Mouse (Mus musculus): ENCODE data around the gene Eps8.
"Not testable (repeated sequence)": the region's sequence is repeated elsewhere in the genome, so short reads cannot be mapped to it uniquely, and the experiment has no call there.

The Eps8 gene

GRCm38 (mm10) chr6:137482891-137483290, 171.8 kb downstream of the Eps8 start:
- no peak for DNase-seq (ENCODE audit: low spot score in 2 of 2)

DNA sequence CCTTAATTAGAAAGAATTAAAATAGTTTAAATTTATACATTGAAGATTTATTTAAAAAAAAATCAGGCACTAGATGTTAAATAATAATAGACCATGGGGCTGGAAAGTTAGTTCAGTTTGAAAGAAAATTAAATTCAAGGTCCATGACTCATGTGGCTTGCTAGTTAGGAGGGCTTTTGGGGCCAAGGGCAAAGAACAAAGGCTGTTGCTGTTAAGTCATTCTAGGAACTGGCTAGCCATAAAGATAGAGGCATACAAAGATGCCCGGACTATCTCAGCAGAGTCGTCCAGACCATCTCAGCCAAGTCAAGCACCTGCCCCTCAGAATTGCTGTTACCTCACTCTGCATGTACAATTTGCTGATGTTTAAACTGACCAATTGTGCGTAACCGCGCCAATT, 179.0 kb downstream of the Eps8 start:
- not testable (repeated sequence) for DNase-seq (ENCODE audit: low spot score in 2 of 2)

DNA sequence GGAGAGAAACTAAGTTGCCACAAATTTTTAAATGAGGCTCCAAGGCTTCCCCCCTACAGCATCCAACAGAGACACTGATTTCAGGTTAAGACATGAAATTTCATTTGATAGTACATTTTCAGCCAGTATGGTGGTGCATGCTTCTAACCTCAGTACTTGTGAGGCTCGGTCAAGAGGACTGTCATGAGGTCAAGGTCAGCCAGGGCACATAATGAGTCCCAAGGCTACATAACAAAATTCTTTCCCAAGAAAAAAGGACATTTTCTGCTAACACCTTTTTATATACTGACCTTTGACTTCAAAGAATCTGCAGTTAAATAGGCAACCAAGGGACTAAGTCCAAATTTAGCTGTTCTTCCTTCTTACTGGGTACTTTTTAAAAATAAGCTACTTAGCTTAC, 181.2 kb downstream of the Eps8 start:
- DNase-seq (ENCODE audit: low spot score in 2 of 2), result no peak

GRCm38 (mm10) chr6:137472129-137472528, 182.5 kb downstream of the Eps8 start:
- DNase-seq (ENCODE audit: low spot score in 2 of 2), result no peak

- peak; percentile 9 to 61 for DNase-seq (ENCODE audit: low spot score in 2 of 2)
Measured at GRCm38 (mm10) chr6:137470901-137471598, 183.6 kb downstream of the Eps8 start.

GRCm38 (mm10) chr6:137469541-137469940, 185.1 kb downstream of the Eps8 start:
- DNase-seq (ENCODE audit: low spot score in 2 of 2), result no peak

DNA sequence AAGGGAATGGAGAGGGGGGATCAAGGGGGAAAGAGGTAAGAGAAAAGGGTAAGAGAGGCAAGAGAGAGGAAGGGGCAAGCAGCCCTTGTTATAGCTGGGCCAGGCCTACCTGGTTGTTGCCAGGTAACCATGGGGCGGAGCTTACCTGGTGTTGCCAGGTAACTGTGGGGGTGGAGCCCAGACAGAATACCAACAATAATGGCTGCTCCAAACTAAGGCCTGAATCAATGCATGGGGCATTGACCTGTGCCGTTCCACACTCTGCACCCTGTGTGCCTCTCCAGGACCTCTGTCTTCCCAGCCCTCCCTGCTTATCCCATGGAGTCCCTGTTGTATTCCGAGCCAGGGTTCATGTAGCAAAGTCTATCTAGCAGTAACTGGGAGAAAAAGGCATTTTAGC, 187.0 kb downstream of the Eps8 start:
- DNase-seq (ENCODE audit: low spot score in 2 of 2), result no peak

- DNase-seq (ENCODE audit: low spot score in 2 of 2), result no peak
Measured at GRCm38 (mm10) chr6:137466256-137466655, 188.4 kb downstream of the Eps8 start.

DNA sequence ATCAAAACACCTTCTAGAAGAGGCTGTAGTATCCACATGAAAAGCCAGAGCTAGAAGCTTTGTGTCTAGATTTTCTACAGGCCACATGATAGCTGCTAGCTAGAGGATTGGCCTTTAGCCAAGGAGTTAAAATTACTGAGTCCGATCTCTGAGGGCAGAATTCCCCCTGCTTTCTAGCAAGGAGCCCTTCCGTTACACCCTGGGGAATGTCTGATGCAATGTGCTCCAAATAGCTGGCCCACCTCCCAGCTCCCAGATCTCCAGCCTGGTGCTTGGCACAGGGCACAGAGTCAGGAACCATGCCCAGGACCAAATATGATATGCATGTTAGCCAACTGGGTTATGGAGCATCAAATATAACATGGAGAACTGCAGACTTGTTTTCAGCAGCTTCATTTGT, 189.4 kb downstream of the Eps8 start:
- no peak for DNase-seq (ENCODE audit: low spot score in 2 of 2)

- DNase-seq (ENCODE audit: low spot score in 2 of 2), result no peak
Measured at GRCm38 (mm10) chr6:137463771-137464170, 190.9 kb downstream of the Eps8 start.

DNA sequence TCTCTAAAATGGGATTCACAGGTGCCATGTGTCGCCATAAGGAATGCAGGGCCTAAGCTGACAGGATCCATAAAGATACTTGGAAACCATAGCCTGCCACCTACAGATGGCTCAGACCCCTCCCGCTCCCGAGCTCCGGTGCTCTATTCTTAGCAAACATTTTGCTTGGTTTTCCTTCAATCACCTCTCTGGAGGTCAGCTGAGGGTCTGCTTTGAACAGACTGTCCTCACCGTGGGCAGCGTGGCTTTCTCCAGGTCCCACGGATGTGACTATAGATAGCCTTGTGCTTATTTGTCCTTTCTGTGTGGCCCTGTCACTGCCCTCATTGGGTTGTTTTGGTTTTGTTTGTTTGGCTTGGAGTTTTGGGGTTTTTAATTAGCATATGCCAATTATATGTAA, 196.5 kb downstream of the Eps8 start:
- DNase-seq (ENCODE audit: low spot score in 2 of 2), result no peak

- no peak for DNase-seq (ENCODE audit: low spot score in 2 of 2)
Measured at GRCm38 (mm10) chr6:137457210-137457609, 197.5 kb downstream of the Eps8 start.

- DNase-seq (ENCODE audit: low spot score in 2 of 2), result no peak
Measured at GRCm38 (mm10) chr6:137456064-137456463, 198.6 kb downstream of the Eps8 start.

DNA sequence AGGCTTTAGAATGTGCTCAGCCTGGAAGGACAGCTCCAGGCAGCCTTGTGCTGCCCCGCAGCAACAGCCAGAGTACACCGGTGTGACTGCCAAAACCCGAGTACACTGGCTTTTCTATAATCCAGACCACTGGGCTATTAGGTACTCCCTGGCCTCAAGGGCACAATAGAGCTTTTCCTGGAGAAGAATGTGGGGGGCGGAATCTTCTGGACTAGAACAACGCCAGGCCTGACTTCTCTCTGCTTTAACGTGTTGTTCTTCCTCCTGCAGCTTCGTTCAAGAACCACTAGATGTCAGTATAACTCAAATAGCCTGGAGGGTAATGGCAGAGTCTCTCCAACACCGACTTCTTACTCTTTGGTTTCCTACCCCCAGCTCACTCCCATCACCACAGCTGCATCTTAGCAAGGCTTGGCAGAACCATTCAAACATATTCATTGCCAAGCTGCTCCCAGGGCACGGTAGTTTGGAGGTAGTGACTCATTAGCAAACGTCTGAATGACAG, 199.1 kb downstream of the Eps8 start:
- no peak for DNase-seq (ENCODE audit: low spot score in 2 of 2)

- not testable (repeated sequence) for DNase-seq (ENCODE audit: low spot score in 2 of 2)
Measured at GRCm38 (mm10) chr6:137446116-137446515, 208.6 kb downstream of the Eps8 start.

GRCm38 (mm10) chr6:137443089-137443488, 211.6 kb downstream of the Eps8 start:
- DNase-seq (ENCODE audit: low spot score in 2 of 2), result no peak

- DNase-seq (ENCODE audit: low spot score in 2 of 2), result no peak
Measured at GRCm38 (mm10) chr6:137440559-137441486, 213.9 kb downstream of the Eps8 start.

DNA sequence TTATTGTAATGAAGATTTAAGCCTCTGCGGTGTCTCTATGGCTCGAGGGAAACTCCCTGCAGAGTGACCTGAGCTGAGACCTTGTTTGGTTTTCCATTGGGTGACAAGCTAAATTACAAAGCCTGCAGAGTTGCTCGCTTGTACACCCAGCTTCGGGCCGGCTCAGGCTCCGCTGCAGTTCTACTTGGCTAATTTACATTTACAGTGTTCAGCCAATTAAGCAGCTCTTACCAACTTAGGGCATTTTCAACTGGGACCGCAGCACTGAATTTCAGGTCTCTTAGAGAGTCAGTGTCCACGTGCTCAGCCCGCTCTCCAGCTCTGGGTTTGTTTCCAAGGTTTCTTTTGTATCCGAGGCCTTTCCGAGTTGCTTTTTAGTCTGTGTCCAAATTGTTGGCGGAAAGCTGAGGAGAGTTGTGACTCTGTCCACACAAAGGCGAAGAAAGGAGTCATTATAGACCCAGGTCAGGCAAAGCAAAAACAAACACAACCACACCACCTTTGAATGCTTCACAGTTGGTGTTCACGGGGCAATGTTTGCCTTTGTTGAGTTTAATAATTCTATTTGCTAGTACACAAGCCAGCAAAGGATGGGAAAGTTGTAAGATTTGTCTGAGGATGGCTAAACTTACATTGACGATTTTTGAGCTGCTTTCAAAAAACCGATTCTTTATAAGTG, 216.6 kb downstream of the Eps8 start:
- DNase-seq (ENCODE audit: low spot score in 2 of 2), result no peak

DNA sequence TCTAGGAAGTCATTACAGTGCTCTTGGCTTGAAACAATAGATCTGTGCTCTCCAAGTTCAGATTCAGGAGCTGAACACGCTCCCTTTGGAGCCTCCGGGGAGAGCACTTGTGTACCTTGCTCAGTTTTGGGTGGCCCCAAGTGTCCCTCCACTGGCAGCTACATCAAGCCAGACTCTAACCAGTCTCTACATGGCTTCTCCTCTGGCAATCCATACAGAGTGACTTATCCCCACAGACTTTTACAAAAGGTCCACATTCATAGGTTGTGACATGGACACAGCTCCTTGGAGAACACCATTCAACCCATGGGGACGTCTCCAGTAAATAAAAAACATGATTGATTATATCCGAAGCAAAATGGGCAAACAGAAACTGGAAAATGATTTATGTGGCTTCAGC, 217.2 kb downstream of the Eps8 start:
- no peak for DNase-seq (ENCODE audit: low spot score in 2 of 2)

DNA sequence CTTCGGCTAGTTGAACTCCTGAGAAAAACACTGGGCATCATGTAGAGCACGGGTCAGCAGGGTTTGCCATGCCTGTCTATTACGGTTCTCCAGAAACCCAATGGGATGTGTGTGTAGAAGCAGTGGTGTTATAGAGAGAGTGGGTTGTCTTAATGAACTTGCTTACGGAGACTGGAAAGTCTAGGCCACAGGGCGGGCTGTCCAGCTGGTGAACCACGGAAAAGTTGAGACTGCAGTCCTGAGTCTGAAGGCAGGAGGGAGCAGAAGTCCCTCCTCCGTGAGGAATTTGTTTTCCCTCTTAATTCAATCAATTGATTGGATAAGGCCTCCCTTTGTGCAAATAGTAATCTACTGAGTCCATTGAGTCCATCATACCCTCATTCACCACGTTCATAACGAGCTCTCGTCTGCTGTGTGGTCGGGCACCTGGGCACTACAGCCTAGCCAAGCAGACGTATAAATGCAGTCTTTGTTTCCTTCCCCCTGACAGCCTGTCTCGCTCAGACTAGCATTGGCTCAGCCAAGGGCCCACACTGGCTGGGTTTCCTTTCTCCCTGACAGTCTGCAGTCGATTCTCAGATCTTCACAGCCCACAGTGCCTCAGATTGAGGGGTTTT, 221.0 kb downstream of the Eps8 start:
- DNase-seq (ENCODE audit: low spot score in 2 of 2), result no peak

Measured in spleen, postnatal 10 days (tissue).